Mouse (Mus musculus) forebrain, embryonic 11.5 days (tissue): ENCODE measurements around the gene Rnf215. TPM values are rescaled to one million over a fixed set of nuclear protein-coding genes. Genes with fewer than 3 reads are reported as not detected.

Experiments used
- ATAC-seq: fragments of 200-750 bp; cut with Nextera tagmentation; replicated peaks from 2 replicates; pipeline ENCODE4 v1.8.0; 2017; ENCODE audit warnings: moderate TSS enrichment; ENCODE audit not compliant: low FRiP score
- DNase-seq: peaks from one replicate; pipeline ENCODE4 v3.0.0-alpha.2; 2017; ENCODE audit warnings: low spot score
- H3K27ac ChIP-seq: fragments of 300-500 bp; sonication (generic); 2 replicates; pipeline ENCODE4 v1.5.1; 2014; ENCODE audit warnings: low read depth, low read length
- H3K27me3 ChIP-seq: fragments of 300-500 bp; sonication (generic); 2 replicates; pipeline ENCODE4 v1.6.1; 2014; ENCODE audit warnings: mild to moderate bottlenecking, low read length, mixed read lengths; ENCODE audit not compliant: control insufficient read depth, insufficient read depth
- H3K36me3 ChIP-seq: fragments of 300-500 bp; sonication (generic); 2 replicates; pipeline ENCODE4 v1.6.1; 2014; ENCODE audit warnings: mild to moderate bottlenecking, low read length, moderate library complexity, mixed read lengths; ENCODE audit not compliant: control insufficient read depth, insufficient read depth
- H3K4me1 ChIP-seq: fragments of 300-500 bp; sonication (generic); replicated peaks from 2 replicates; pipeline ENCODE4 v1.6.1; 2014; ENCODE audit warnings: low read length, mixed read lengths; ENCODE audit not compliant: control insufficient read depth, insufficient read depth
- H3K4me2 ChIP-seq: fragments of 300-500 bp; sonication (generic); 2 replicates; pipeline ENCODE4 v1.6.1; 2014; ENCODE audit warnings: low read depth, mild to moderate bottlenecking, low read length, moderate library complexity, mixed read lengths; ENCODE audit not compliant: severe bottlenecking
- H3K4me3 ChIP-seq: fragments of 300-500 bp; sonication (generic); 2 replicates; pipeline ENCODE4 v1.5.1; 2014; ENCODE audit warnings: low read depth, low read length
- H3K9ac ChIP-seq: fragments of 300-500 bp; sonication (generic); 2 replicates; pipeline ENCODE4 v1.6.1; 2014; ENCODE audit warnings: low read length
- H3K9me3 ChIP-seq: fragments of 300-500 bp; sonication (generic); 2 replicates; pipeline ENCODE4 v1.6.1; 2016; ENCODE audit warnings: low read length, mixed read lengths; ENCODE audit not compliant: control insufficient read depth
- WGBS: fragments of 180-500 bp; shearing (Covaris S2); extraction: QIAGEN DNeasy Blood & Tissue Kit; methylation state at CpG from one replicate; pipeline ENCODE4 v1.1.7; 2014; 5-methylcytosine and 5-hydroxymethylcytosine counted together
- polyA plus RNA-seq: library from polyadenylated mRNA; unstranded; fragments of >200 nt; fragmentation: Nextera tagmentation; extraction: Ambion mirVana; gene quantifications from 2 replicates; pipeline ENCODE4 v1.2.1, GENCODE M21; 2014

Gene Rnf215
- polyA plus RNA-seq, 1 experiment from 2014 or later = 25.0 TPM

DNA sequence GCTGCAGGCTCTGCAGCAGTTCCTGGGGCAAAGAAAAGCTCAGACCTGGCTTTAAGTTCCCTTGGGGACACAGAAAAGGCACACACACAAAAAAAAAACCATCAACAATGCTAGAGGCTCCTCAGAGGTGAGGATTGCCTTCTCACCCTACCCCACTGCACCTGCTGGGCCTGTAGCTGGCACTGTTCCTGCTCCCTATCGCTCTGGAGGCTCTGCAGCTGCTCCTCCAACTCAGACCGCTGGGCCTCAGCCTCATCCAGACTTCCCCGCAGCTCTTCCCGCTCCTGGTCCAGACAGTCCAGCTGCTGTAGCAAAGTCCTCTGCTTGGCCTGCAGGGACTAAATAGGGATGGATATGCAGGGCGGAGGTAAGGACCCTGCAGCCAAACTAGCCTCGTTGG, 11.4 kb downstream of the Rnf215 start:
- H3K4me3 ChIP-seq = no peak overlapping the region
- WGBS = 77% methylated on average over 6 of the region's 6 CpGs
- no peak overlapping the region for H3K9ac ChIP-seq
- no peak for ATAC-seq
- H3K9me3 ChIP-seq = no peaks in the 10 kb centered on the region
- no peak for DNase-seq
- no peaks in the 10 kb centered on the region for H3K4me1 ChIP-seq
- H3K4me2 ChIP-seq = no peak overlapping the region
- no peaks in the 10 kb centered on the region; the same call in 1 of the 2 replicates for H3K36me3 ChIP-seq
- H3K27me3 ChIP-seq = no peaks in the 10 kb centered on the region
- H3K27ac ChIP-seq = no peak overlapping the region

- H3K4me1 ChIP-seq = no peaks in the 10 kb centered on the region
- ATAC-seq (no peak), DNase-seq (no peak)
- no peaks in the 10 kb centered on the region; the same call in 1 of the 2 replicates for H3K36me3 ChIP-seq
- H3K4me2 ChIP-seq = no peak overlapping the region
- H3K4me3 ChIP-seq = no peak overlapping the region
- no peaks in the 10 kb centered on the region for H3K9me3 ChIP-seq
- no peak overlapping the region for H3K9ac ChIP-seq
- WGBS = 89% methylated on average over 10 of the region's 10 CpGs
- no peak overlapping the region for H3K27ac ChIP-seq
- H3K27me3 ChIP-seq = no peaks in the 10 kb centered on the region
These were observed 12.1 kb downstream of the Rnf215 start for GRCm38 (mm10) chr11:4147098-4147497.

- Histone ChIP-seq H3K4me1 (no peaks in the 10 kb centered on the region), H3K27me3 (no peaks in the 10 kb centered on the region), H3K4me3 (no peak overlapping the region), H3K27ac (no peak overlapping the region), H3K4me2 (no peak overlapping the region), H3K9me3 (no peaks in the 10 kb centered on the region), H3K9ac (no peak overlapping the region), H3K36me3 (no peaks in the 10 kb centered on the region; the same call in 1 of the 2 replicates)
- ATAC-seq (no peak), DNase-seq (no peak)
- WGBS = 90% methylated on average over 5 of the region's 5 CpGs
These were observed 13.1 kb downstream of the Rnf215 start for GRCm38 (mm10) chr11:4148120-4148519.

DNA sequence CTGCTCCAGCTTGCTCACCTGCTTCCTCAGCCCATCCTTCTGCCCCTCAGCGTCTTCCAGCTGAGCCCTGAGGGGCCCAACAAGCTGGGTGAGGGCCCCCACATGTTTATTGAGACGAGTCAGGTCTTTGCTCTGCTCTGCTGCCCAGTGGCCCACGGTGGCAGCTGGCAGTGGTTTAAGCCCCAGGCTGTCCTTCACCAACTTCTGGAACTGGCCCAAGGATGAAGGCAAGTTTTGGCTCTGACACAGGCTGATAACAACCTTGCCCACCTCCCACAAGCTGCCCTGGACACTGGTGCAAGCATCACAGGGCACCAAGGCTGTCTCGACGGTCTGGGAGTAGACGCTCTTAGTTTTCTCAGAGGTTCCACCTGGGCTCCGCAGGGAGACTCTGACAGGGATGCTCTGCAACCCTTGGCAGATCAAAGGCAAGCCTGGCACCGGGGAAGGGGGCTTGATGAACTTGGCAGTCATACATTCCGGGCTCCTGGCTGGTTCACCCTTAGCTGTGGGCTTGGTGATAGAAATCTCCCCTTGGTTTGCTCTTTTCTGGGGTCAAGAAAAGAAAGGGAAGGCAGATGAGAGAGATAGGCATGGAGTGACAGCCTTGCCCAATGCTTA, 13.6 kb downstream of the Rnf215 start:
- no peaks in the 10 kb centered on the region for H3K27me3 ChIP-seq
- H3K4me2 ChIP-seq = no peak overlapping the region
- no peak for DNase-seq
- H3K4me3 ChIP-seq = no peak overlapping the region
- H3K4me1 ChIP-seq = no peaks in the 10 kb centered on the region
- H3K27ac ChIP-seq = no peak overlapping the region
- ATAC-seq = no peak
- H3K36me3 ChIP-seq = no peaks in the 10 kb centered on the region
- WGBS = 89% methylated on average over 9 of the region's 9 CpGs
- no peaks in the 10 kb centered on the region for H3K9me3 ChIP-seq
- no peak overlapping the region for H3K9ac ChIP-seq

DNA sequence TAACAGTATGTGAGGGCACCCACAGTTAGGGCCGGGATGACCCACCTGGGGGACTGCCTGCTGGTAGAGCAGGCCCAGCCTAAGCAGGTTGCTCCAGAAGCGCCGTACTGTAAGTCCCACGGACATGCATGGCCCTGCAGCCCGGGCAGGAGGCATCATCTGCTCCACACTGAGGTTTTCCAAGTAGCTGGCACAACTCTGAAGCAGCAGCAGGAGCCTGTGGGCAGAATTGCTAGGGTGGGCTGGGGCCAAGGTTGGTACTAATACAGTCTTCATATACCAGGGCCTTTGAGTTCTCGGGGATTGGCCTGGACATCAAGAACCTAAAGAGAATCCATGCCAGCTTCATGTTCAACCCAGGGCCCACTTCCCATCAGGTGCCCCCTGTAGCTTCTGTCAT, 14.9 kb downstream of the Rnf215 start:
- Histone ChIP-seq H3K4me1 (no peaks in the 10 kb centered on the region), H3K9ac (no peak overlapping the region), H3K27me3 (no peaks in the 10 kb centered on the region), H3K4me2 (no peak overlapping the region), H3K9me3 (no peaks in the 10 kb centered on the region), H3K4me3 (no peak overlapping the region), H3K36me3 (no peaks in the 10 kb centered on the region), H3K27ac (no peak overlapping the region)
- DNase-seq = no peak
- no peak for ATAC-seq
- 88% methylated on average over 6 of the region's 6 CpGs for WGBS

- ATAC-seq (no peak), DNase-seq (no peak)
- Histone ChIP-seq H3K36me3 (no peaks in the 10 kb centered on the region), H3K9ac (no peak overlapping the region), H3K27me3 (no peaks in the 10 kb centered on the region), H3K4me2 (no peak overlapping the region), H3K4me3 (no peak overlapping the region), H3K4me1 (no peaks in the 10 kb centered on the region), H3K27ac (no peak overlapping the region), H3K9me3 (no peaks in the 10 kb centered on the region)
- WGBS = 87% methylated on average over 7 of the region's 7 CpGs
These were observed 18.7 kb downstream of the Rnf215 start for GRCm38 (mm10) chr11:4153694-4154093.

DNA sequence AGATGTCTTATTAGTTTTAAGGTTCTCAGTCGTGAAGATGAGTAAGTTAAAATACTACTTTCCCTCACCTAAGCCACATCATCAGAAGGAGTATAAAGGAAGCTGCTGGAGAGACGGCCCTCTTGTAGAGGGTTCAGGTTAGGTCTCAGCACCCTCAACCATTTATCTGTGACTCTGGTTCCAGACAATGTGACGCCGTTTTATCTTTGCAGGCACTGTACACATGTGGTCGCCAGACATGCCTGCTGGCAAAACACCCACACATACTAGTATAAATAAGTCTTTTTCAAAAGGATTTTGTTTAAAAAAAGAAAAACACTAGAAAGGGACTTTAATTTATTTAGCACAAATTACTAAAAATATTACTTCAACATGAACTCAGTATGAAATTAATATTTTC, 20.6 kb downstream of the Rnf215 start:
- Histone ChIP-seq H3K27me3 (no peaks in the 10 kb centered on the region), H3K4me1 (no peaks in the 10 kb centered on the region), H3K9me3 (no peaks in the 10 kb centered on the region), H3K4me3 (no peak overlapping the region), H3K36me3 (no peaks in the 10 kb centered on the region), H3K4me2 (no peak overlapping the region), H3K27ac (no peak overlapping the region), H3K9ac (no peak overlapping the region)
- WGBS = 80% methylated on average over 5 of the region's 5 CpGs
- DNase-seq (no peak), ATAC-seq (no peak)

- H3K4me2 ChIP-seq = no peak overlapping the region
- 92% methylated on average over 3 of the region's 3 CpGs for WGBS
- DNase-seq = no peak
- no peaks in the 10 kb centered on the region for H3K27me3 ChIP-seq
- H3K9ac ChIP-seq = no peak overlapping the region
- no peaks in the 10 kb centered on the region for H3K9me3 ChIP-seq
- peaks cover 3% of the 10 kb centered on the region; the same call in 1 of the 2 replicates for H3K36me3 ChIP-seq
- no peak overlapping the region for H3K4me3 ChIP-seq
- ATAC-seq = no peak
- no peak overlapping the region for H3K27ac ChIP-seq
- peaks cover 11% of the 10 kb centered on the region; the same call in 1 of the 2 replicates for H3K4me1 ChIP-seq
These were observed 23.7 kb downstream of the Rnf215 start for GRCm38 (mm10) chr11:4158676-4159075.
